ENCODE assay signal across 8 mouse cellular contexts in genomic region chr10:59942281-59942846, GRCm38 (mm10). TPM values are rescaled to one million over a fixed set of nuclear protein-coding genes. Genes with fewer than 3 reads are reported as not detected.
A peak's percentile ranks its signal among the peaks of the same experiment; 100 is the strongest.
DNase-seq lines count a peak whose midpoint lies in the region; ATAC-seq and TF ChIP-seq lines count a peak whose summit lies in the region.

No protein-coding gene starts in this region.

- H3K9me3 ChIP-seq in heart, embryonic 10.5 days = no peaks in the 10 kb centered on the region
- H3K9me3 ChIP-seq in hindbrain, embryonic 15.5 days = no peaks in the 10 kb centered on the region
- H3K9me3 ChIP-seq in midbrain, postnatal 0 days (ENCODE audit: low read length) = no peaks in the 10 kb centered on the region

- H3K27ac ChIP-seq in heart, embryonic 10.5 days = peak overlapping the region; percentile 81
- peak overlapping the region; percentile 1; the same call in 1 of the 2 replicates for H3K27ac ChIP-seq in thymus, adult 2 months (ENCODE audit: control insufficient read depth, insufficient read depth, low read length)
- H3K27ac ChIP-seq in hindbrain, embryonic 15.5 days (replicated peaks) = peak overlapping the region; percentile 72
- peak overlapping the region; percentile 76 for H3K27ac ChIP-seq in midbrain, postnatal 0 days (ENCODE audit: low read depth, low read length)

- peak overlapping the region; percentile 42 for H3K9ac ChIP-seq in hindbrain, embryonic 15.5 days
- H3K9ac ChIP-seq in midbrain, postnatal 0 days (replicated peaks; ENCODE audit: low read length, poor library complexity, severe bottlenecking) = peak overlapping the region; percentile 61

- ATAC-seq in hindbrain, embryonic 15.5 days (ENCODE audit: low FRiP score, low read depth) = peak; percentile 50; the same call in 1 of the 2 replicates
- no peak for ATAC-seq in midbrain, postnatal 0 days (ENCODE audit: low FRiP score)

- WGBS in heart, embryonic 10.5 days = 43% methylated on average over 21 of the region's 21 CpGs
- 62% methylated on average over 21 of the region's 21 CpGs for WGBS in thymus, adult 2 months
- 62% methylated on average over 21 of the region's 21 CpGs for WGBS in hindbrain, embryonic 15.5 days
- WGBS in midbrain, postnatal 0 days = 52% methylated on average over 21 of the region's 21 CpGs

- H3K4me1 ChIP-seq in heart, embryonic 10.5 days = peaks cover 19% of the 10 kb centered on the region
- peaks cover 22% of the 10 kb centered on the region for H3K4me1 ChIP-seq in thymus, adult 2 months (replicated peaks; ENCODE audit: control insufficient read depth, insufficient read depth, low read length)
- peaks cover 24% of the 10 kb centered on the region for H3K4me1 ChIP-seq in hindbrain, embryonic 15.5 days (replicated peaks)
- H3K4me1 ChIP-seq in midbrain, postnatal 0 days (ENCODE audit: insufficient read depth, low read length) = peaks cover 13% of the 10 kb centered on the region

- DNase-seq in heart, embryonic 10.5 days (ENCODE audit: low spot score) = no peak
- DNase-seq in heart, adult 11 months = no peak
- no peak for DNase-seq in thymus, adult 2 months
- DNase-seq in thymus, postnatal 25 days = no peak
- peak; percentile 34 for DNase-seq in midbrain, postnatal 0 days (ENCODE audit: low spot score)
- DNase-seq in layer of hippocampus, postnatal 36 days = no peak
- DNase-seq in adrenal gland, postnatal 10 days = no peak

- TF ChIP-seq POLR2A in thymus, adult 2 months (IDR thresholded peaks at IDR 0.05; ENCODE audit: control insufficient read depth, extremely low read depth, insufficient read depth, low read length, poor library complexity) = no peak

- no peak for TF ChIP-seq CTCF in thymus, adult 2 months (IDR thresholded peaks at IDR 0.05; ENCODE audit: borderline replicate concordance, control insufficient read depth, extremely low read depth, insufficient read depth, low read length, poor library complexity)
- no peak for TF ChIP-seq CTCF in midbrain, postnatal 0 days (IDR thresholded peaks at IDR 0.05)

- H3K27me3 ChIP-seq in heart, embryonic 10.5 days (ENCODE audit: insufficient read depth, poor library complexity, severe bottlenecking) = 0 out of 2 replicates have a peak, but pooled peaks cover 3% of the 10 kb centered on the region
- H3K27me3 ChIP-seq in thymus, adult 2 months (ENCODE audit: control insufficient read depth, insufficient read depth, low read length) = no peaks in the 10 kb centered on the region
- H3K27me3 ChIP-seq in hindbrain, embryonic 15.5 days = no peaks in the 10 kb centered on the region
- H3K27me3 ChIP-seq in midbrain, postnatal 0 days (ENCODE audit: insufficient read depth, low read length) = no peaks in the 10 kb centered on the region

- peak overlapping the region; percentile 53 for H3K4me2 ChIP-seq in hindbrain, embryonic 15.5 days
- peak overlapping the region; percentile 48 for H3K4me2 ChIP-seq in midbrain, postnatal 0 days (ENCODE audit: low read depth, low read length, poor library complexity, severe bottlenecking)

- H3K36me3 ChIP-seq in heart, embryonic 10.5 days = no peaks in the 10 kb centered on the region
- H3K36me3 ChIP-seq in thymus, adult 2 months (ENCODE audit: control insufficient read depth, insufficient read depth, low read length) = no peaks in the 10 kb centered on the region
- no peaks in the 10 kb centered on the region for H3K36me3 ChIP-seq in hindbrain, embryonic 15.5 days
- H3K36me3 ChIP-seq in midbrain, postnatal 0 days (ENCODE audit: insufficient read depth, low read length) = no peaks in the 10 kb centered on the region

- H3K4me3 ChIP-seq in heart, embryonic 10.5 days = peak overlapping the region; percentile 46
- no peak overlapping the region; the same call in 1 of the 2 replicates for H3K4me3 ChIP-seq in thymus, adult 2 months (ENCODE audit: control insufficient read depth, insufficient read depth, low read length)
- peak overlapping the region; percentile 18 for H3K4me3 ChIP-seq in hindbrain, embryonic 15.5 days
- H3K4me3 ChIP-seq in midbrain, postnatal 0 days (ENCODE audit: low read depth, low read length) = peak overlapping the region; percentile 18; the same call in 1 of the 2 replicates

RNA-seq across cellular contexts. Expression of gene Ddit4, which starts 9.3 kb away (rescaled TPM):
- polyA plus RNA-seq in heart, embryonic 10.5 days (2016; fragmentation: Nextera tagmentation; extraction: Ambion mirVana) = 17.6 and 32.8 TPM in 2 replicates
- polyA plus RNA-seq in thymus, adult 2 months (2012; rRNA removed) = 157 and 190 TPM in 2 replicates
- 68.9 and 71.1 TPM in 2 replicates for polyA plus RNA-seq in hindbrain, embryonic 15.5 days (2015; fragmentation: Nextera tagmentation; extraction: Ambion mirVana)
- 56.6 and 57.5 TPM in 2 replicates for total RNA-seq in midbrain, postnatal 0 days (2014; rRNA removed)
- polyA plus RNA-seq in midbrain, postnatal 0 days (2015; fragmentation: Nextera tagmentation; extraction: Ambion mirVana) = 43.4 and 43.6 TPM in 2 replicates
- 10 to 100 TPM; 89.5 to 96.2 TPM for total RNA-seq in layer of hippocampus, postnatal 36 days (2021)
- 100 to 1,000 TPM in 1 of 2 experiments, 10 to 100 TPM in 1; 46.2 to 129 TPM for total RNA-seq in adrenal gland, postnatal 10 days (2021)

Comparison
In these comparisons a context has a peak if more than half of its experiments do, and no peak if none do; other contexts are left out.
1. H3K27ac ChIP-seq: peak in every context shown above with its lines; median percentile 81 in heart, embryonic 10.5 days; 76 in midbrain, postnatal 0 days; 72 in hindbrain, embryonic 15.5 days; 1 in thymus, adult 2 months.